Mouse (Mus musculus) right cerebral cortex, postnatal 10 days (tissue): ENCODE measurements at regions not wholly inside any gene's neighbourhood (a gene's known extent, or its start where the extent isn't known, plus 50 kb on each side); places are given as distances from the start of the nearest gene placed in this dataset.
A peak's percentile ranks its signal among the peaks of the same experiment; 100 is the strongest.

Experiments
- DNase-seq, 2 experiments: peaks; one replicate each; pipeline ENCODE4 v3.0.0; 2021; ENCODE audit warnings: low spot score in 2 of 2

DNA sequence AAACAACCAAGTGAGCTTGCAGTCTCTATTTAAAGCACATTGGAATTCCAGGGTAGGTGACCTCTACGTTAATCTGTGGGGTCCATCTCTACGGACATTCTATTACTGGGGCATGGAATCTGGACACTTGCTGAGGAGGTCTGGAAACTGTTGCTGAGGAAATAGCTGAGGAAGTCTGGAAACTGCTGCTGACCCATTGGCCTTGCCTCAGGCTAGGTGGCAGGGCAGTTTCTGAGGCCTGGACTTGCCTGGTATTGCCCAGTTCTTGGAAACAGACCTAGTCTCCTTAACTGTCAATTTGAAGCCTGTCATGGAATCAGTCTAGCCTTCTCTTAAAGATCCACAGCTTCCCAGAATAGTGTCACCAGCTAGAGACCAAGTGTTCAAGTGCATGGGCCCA lies 51.7 kb upstream of the Eif4g2 start:
- DNase-seq = peak in 1 of 2 experiments; percentile 8
